Mouse (Mus musculus): ENCODE measurements around the gene Itga4. TPM values are rescaled to one million over a fixed set of nuclear protein-coding genes. Genes with fewer than 3 reads are reported as not detected.
A peak's percentile ranks its signal among the peaks of the same experiment; 100 is the strongest.

Itga4 gene
- total RNA-seq (2021): 1 to 10 TPM; 4.4 to 5.1 TPM
- long read RNA-seq, experiment 1, full-length matches to known transcripts: 2 of 5 reads
- long read RNA-seq, experiment 1, partial matches to known transcripts: 0 of 5 reads
- long read RNA-seq, experiment 1, other reads (novel, unspliced or antisense): 3 of 5 reads
- long read RNA-seq, experiment 2, partial matches to known transcripts: 0 of 1 reads
- long read RNA-seq, experiment 2, other reads (novel, unspliced or antisense): 1 of 1 reads

GRCm38 (mm10) chr2:79255192-79256000 lies at the start of gene Itga4:
Itga4 (plus strand) TSS chr2:79255426.
- DNase-seq (ENCODE audit: low spot score): peak; percentile 45

GRCm38 (mm10) chr2:79206191-79206755 lies 49.0 kb upstream of the Itga4 start:
- no peak for DNase-seq (ENCODE audit: low spot score)

- no peak for DNase-seq (ENCODE audit: low spot score)
Observed at GRCm38 (mm10) chr2:79214982-79215381, 40.2 kb upstream of the Itga4 start.

GRCm38 (mm10) chr2:79215479-79215878 lies 39.7 kb upstream of the Itga4 start:
- DNase-seq (ENCODE audit: low spot score): no peak

- no peak for DNase-seq (ENCODE audit: low spot score)
Observed at GRCm38 (mm10) chr2:79224714-79225426, 30.4 kb upstream of the Itga4 start.

GRCm38 (mm10) chr2:79227805-79228241 lies 27.4 kb upstream of the Itga4 start:
- no peak for DNase-seq (ENCODE audit: low spot score)

GRCm38 (mm10) chr2:79231056-79231949 lies 23.9 kb upstream of the Itga4 start:
- DNase-seq (ENCODE audit: low spot score): no peak

GRCm38 (mm10) chr2:79235767-79236487 lies 19.3 kb upstream of the Itga4 start:
- no peak for DNase-seq (ENCODE audit: low spot score)

GRCm38 (mm10) chr2:79237216-79237615 lies 18.0 kb upstream of the Itga4 start:
- no peak for DNase-seq (ENCODE audit: low spot score)

GRCm38 (mm10) chr2:79244276-79244675 lies 10.9 kb upstream of the Itga4 start:
- no peak for DNase-seq (ENCODE audit: low spot score)

- DNase-seq (ENCODE audit: low spot score): no peak
Observed at GRCm38 (mm10) chr2:79244743-79245142, 10.5 kb upstream of the Itga4 start.

GRCm38 (mm10) chr2:79248283-79248682 lies 6.9 kb upstream of the Itga4 start:
- DNase-seq (ENCODE audit: low spot score): no peak

- DNase-seq (ENCODE audit: low spot score): no peak
Observed at GRCm38 (mm10) chr2:79250510-79250909, 4.7 kb upstream of the Itga4 start.

GRCm38 (mm10) chr2:79253754-79254197 lies 1.4 kb upstream of the Itga4 start:
- no peak for DNase-seq (ENCODE audit: low spot score)

- peak; percentile 6 for DNase-seq (ENCODE audit: low spot score)
Observed at GRCm38 (mm10) chr2:79254588-79255191, 536 bp upstream of the Itga4 start.

- no peak for DNase-seq (ENCODE audit: low spot score)
Observed at GRCm38 (mm10) chr2:79256001-79256339, 744 bp downstream of the Itga4 start.

- no peak for DNase-seq (ENCODE audit: low spot score)
Observed at GRCm38 (mm10) chr2:79256376-79256775, 1.1 kb downstream of the Itga4 start.

- no peak for DNase-seq (ENCODE audit: low spot score)
Observed at GRCm38 (mm10) chr2:79256880-79257279, 1.7 kb downstream of the Itga4 start.

- no peak for DNase-seq (ENCODE audit: low spot score)
Observed at GRCm38 (mm10) chr2:79257411-79257810, 2.2 kb downstream of the Itga4 start.

- no peak for DNase-seq (ENCODE audit: low spot score)
Observed at GRCm38 (mm10) chr2:79259326-79259725, 4.1 kb downstream of the Itga4 start.

Data from gastrocnemius, adult 18-20 months (tissue).